Mouse (Mus musculus): Measurements from ENCODE around the gene Rnf44.

- TF ChIP-seq POLR2A (IDR thresholded peaks at IDR 0.05; ENCODE audit: extremely low read depth, insufficient read depth, low read length) (no peak), CTCF (IDR thresholded peaks at IDR 0.05; ENCODE audit: low read depth, low read length) (no peak)
These were observed 32.4 kb upstream of the Rnf44 start for GRCm38 (mm10) chr13:54726131-54726530.
